Mouse (Mus musculus): ENCODE measurements around the gene Sytl3.
"Not testable (repeated sequence)": the region's sequence is repeated elsewhere in the genome, so short reads cannot be mapped to it uniquely, and the experiment has no call there.

DNA sequence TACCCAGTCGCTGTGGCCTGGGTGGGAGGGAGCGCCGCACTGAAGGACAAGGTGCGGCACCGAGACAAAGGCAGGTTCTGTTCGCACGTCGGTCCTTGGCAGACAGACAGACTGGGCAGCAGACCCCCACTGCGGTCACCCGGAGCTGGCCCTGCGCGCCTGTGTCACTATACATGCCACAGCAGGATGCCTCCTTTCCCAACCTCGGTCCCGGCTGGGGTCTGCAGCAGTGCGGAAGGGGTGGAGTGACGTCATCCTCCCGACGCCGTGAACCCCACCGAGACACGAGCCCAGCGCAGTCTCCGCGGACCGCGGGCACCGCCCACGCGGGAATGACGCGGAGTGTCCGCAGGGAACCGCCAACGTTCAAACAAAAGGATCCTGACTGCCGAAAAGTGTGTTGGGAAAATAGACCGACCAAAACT lies 3.8 kb upstream of the Sytl3 start:
- TF ChIP-seq CTCF (IDR thresholded peaks at IDR 0.05); EP300 (IDR thresholded peaks at IDR 0.05; ENCODE audit: insufficient read depth, low read depth, low read length): not testable (repeated sequence)
